Comparison of ENCODE assay signal across 9 mouse cellular contexts in the genomic region with DNA sequence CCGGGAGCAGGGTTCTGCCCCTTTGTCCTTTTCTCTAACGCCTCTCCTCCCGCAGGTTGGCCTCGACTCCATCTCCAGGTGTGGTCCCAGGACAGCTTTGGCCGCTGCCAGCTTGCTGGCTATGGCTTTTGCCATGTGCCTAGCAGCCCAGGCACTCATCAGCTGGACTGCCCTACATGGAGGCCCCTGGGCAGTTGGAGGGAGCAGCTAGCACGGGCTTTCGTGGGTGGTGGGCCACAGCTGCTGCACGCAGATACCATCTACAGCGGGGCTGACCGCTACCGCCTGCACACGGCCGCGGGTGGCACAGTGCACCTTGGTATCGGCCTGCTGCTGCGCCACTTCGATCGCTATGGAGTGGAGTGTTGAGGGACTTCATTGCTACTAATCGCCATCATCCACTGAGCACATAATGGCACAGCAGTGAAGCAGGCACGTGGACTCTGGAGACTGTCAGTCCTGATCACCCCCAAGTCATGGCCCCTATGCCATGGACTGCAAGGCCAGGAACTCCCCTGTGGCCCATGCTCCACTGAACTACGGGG. TPM values are rescaled to one million over a fixed set of nuclear protein-coding genes. Genes with fewer than 3 reads are reported as not detected.
DNase-seq lines count a peak whose midpoint lies in the region; ATAC-seq lines count a peak whose summit lies in the region.
"Had no signal": no experiment of that assay in that cellular context is flagged by ENCODE, and none has a peak within 500 bp of the region (broad histone marks: within the 10 kb centered on the region; RNA-seq: fewer than 3 reads in every experiment).

No protein-coding gene starts in this region.

- H3K9ac ChIP-seq in lung, embryonic 16.5 days (ENCODE audit: low read length): peak overlapping the region; percentile 90; the same call in 1 of the 2 replicates
- no peak overlapping the region for H3K9ac ChIP-seq in embryonic facial prominence, embryonic 11.5 days (replicated peaks; ENCODE audit: low read length)
- H3K9ac ChIP-seq in hindbrain, embryonic 12.5 days: no peak overlapping the region
- H3K9ac ChIP-seq in forebrain, embryonic 14.5 days (ENCODE audit: low read length): no peak overlapping the region

- ATAC-seq in lung, embryonic 16.5 days (ENCODE audit: low read depth): no peak
- ATAC-seq in embryonic facial prominence, embryonic 11.5 days (replicated peaks; ENCODE audit: insufficient number of reproducible peaks, low FRiP score, low TSS enrichment, low read depth): no peak
- no peak for ATAC-seq in hindbrain, embryonic 12.5 days (ENCODE audit: low FRiP score)
- ATAC-seq in forebrain, embryonic 14.5 days: no peak

- peaks cover 5% of the 10 kb centered on the region for H3K27me3 ChIP-seq in lung, embryonic 16.5 days (ENCODE audit: control insufficient read depth, insufficient read depth, low read depth, low read length)
- H3K27me3 ChIP-seq in embryonic facial prominence, embryonic 11.5 days (ENCODE audit: control insufficient read depth, insufficient read depth, low read length): peaks cover 33% of the 10 kb centered on the region
- H3K27me3 ChIP-seq in hindbrain, embryonic 12.5 days: peaks cover 63% of the 10 kb centered on the region
- H3K27me3 ChIP-seq in forebrain, embryonic 14.5 days (replicated peaks; ENCODE audit: control insufficient read depth, insufficient read depth, low read length): peaks cover 52% of the 10 kb centered on the region

- H3K9me3 ChIP-seq in lung, embryonic 16.5 days (ENCODE audit: control insufficient read depth, low read length): no peaks in the 10 kb centered on the region
- H3K9me3 ChIP-seq in embryonic facial prominence, embryonic 11.5 days (replicated peaks; ENCODE audit: control insufficient read depth, low read length): no peaks in the 10 kb centered on the region
- H3K9me3 ChIP-seq in hindbrain, embryonic 12.5 days (replicated peaks): no peaks in the 10 kb centered on the region
- H3K9me3 ChIP-seq in forebrain, embryonic 14.5 days (replicated peaks; ENCODE audit: control insufficient read depth, low read length): no peaks in the 10 kb centered on the region

- no peaks in the 10 kb centered on the region for H3K36me3 ChIP-seq in lung, embryonic 16.5 days (ENCODE audit: control insufficient read depth, insufficient read depth, low read length)
- no peaks in the 10 kb centered on the region for H3K36me3 ChIP-seq in embryonic facial prominence, embryonic 11.5 days (replicated peaks; ENCODE audit: control insufficient read depth, insufficient read depth, low read depth, low read length)
- H3K36me3 ChIP-seq in hindbrain, embryonic 12.5 days: no peaks in the 10 kb centered on the region
- no peaks in the 10 kb centered on the region for H3K36me3 ChIP-seq in macrophage (ENCODE audit: inconsistent target)
- 0 out of 2 replicates have a peak, but pooled peaks cover 3% of the 10 kb centered on the region for H3K36me3 ChIP-seq in forebrain, embryonic 14.5 days (ENCODE audit: control insufficient read depth, insufficient read depth, low read length)

- peak overlapping the region; percentile 81 for H3K4me3 ChIP-seq in lung, embryonic 16.5 days (ENCODE audit: low read length)
- H3K4me3 ChIP-seq in embryonic facial prominence, embryonic 11.5 days (ENCODE audit: low read depth, low read length): no peak overlapping the region
- H3K4me3 ChIP-seq in hindbrain, embryonic 12.5 days: 0 out of 2 replicates have a peak overlapping the region, but pooled peaks have one; percentile 41
- no peak overlapping the region; the same call in 1 of the 2 replicates for H3K4me3 ChIP-seq in macrophage (ENCODE audit: inconsistent target)
- H3K4me3 ChIP-seq in forebrain, embryonic 14.5 days (ENCODE audit: low read depth, low read length): no peak overlapping the region

- H3K27ac ChIP-seq in lung, embryonic 16.5 days (ENCODE audit: low read length): peak overlapping the region; percentile 91; the same call in 1 of the 2 replicates
- no peak overlapping the region for H3K27ac ChIP-seq in embryonic facial prominence, embryonic 11.5 days (replicated peaks; ENCODE audit: low read depth, low read length)
- no peak overlapping the region for H3K27ac ChIP-seq in hindbrain, embryonic 12.5 days
- peak overlapping the region; percentile 13; the same call in 1 of the 2 replicates for H3K27ac ChIP-seq in macrophage
- no peak overlapping the region for H3K27ac ChIP-seq in forebrain, embryonic 14.5 days (ENCODE audit: low read depth, low read length)

- H3K4me2 ChIP-seq in lung, embryonic 16.5 days (ENCODE audit: low read depth, low read length): peak overlapping the region; percentile 95
- peak overlapping the region; percentile 5 for H3K4me2 ChIP-seq in embryonic facial prominence, embryonic 11.5 days (ENCODE audit: low read depth, low read length)
- H3K4me2 ChIP-seq in hindbrain, embryonic 12.5 days (replicated peaks): peak overlapping the region; percentile 55
- H3K4me2 ChIP-seq in forebrain, embryonic 14.5 days (ENCODE audit: low read length): no peak overlapping the region

- peaks cover 62% of the 10 kb centered on the region for H3K79me2 ChIP-seq in macrophage (ENCODE audit: inconsistent target)

- WGBS in lung, embryonic 16.5 days: 67% methylated on average over 21 of the region's 21 CpGs
- 65% methylated on average over 21 of the region's 21 CpGs for WGBS in embryonic facial prominence, embryonic 11.5 days
- 63% methylated on average over 21 of the region's 21 CpGs for WGBS in hindbrain, embryonic 12.5 days
- WGBS in macrophage (ENCODE audit: missing documents): 83% methylated on average over 21 of the region's 21 CpGs
- 70% methylated on average over 21 of the region's 21 CpGs for WGBS in forebrain, embryonic 14.5 days

- no peak for DNase-seq in lung, postnatal 25 days (ENCODE audit: low spot score)
- no peak for DNase-seq in embryonic facial prominence, embryonic 11.5 days (ENCODE audit: low spot score)
- DNase-seq in layer of hippocampus, postnatal 25 days (ENCODE audit: extremely low spot score in 1 of 2, low spot score in 1 of 2): no peak
- no peak for DNase-seq in forebrain, embryonic 14.5 days (ENCODE audit: low spot score)
- no peak for DNase-seq in cerebellum, postnatal 4 days (ENCODE audit: low spot score in 2 of 2)

- H3K4me1 ChIP-seq in lung, embryonic 16.5 days (replicated peaks; ENCODE audit: control insufficient read depth, insufficient read depth, low read length): peaks cover 26% of the 10 kb centered on the region
- H3K4me1 ChIP-seq in embryonic facial prominence, embryonic 11.5 days (ENCODE audit: control insufficient read depth, insufficient read depth, low read length): peaks cover 10% of the 10 kb centered on the region
- peaks cover 42% of the 10 kb centered on the region for H3K4me1 ChIP-seq in hindbrain, embryonic 12.5 days
- H3K4me1 ChIP-seq in forebrain, embryonic 14.5 days (ENCODE audit: control insufficient read depth, insufficient read depth, low read length): peaks cover 20% of the 10 kb centered on the region

RNA-seq across cellular contexts. Expression of gene Tgfb1, which starts 0.8 kb away (rescaled TPM):
- 3.1 and 3.4 TPM in 2 replicates for polyA plus RNA-seq in lung, embryonic 16.5 days (2015; fragmentation: Nextera tagmentation; extraction: Ambion mirVana)
- polyA plus RNA-seq in embryonic facial prominence, embryonic 11.5 days (2014; fragmentation: Nextera tagmentation; extraction: Ambion mirVana): 1.1 and 1.5 TPM in 2 replicates
- polyA plus RNA-seq in hindbrain, embryonic 12.5 days (2016; fragmentation: Nextera tagmentation; extraction: Ambion mirVana): 1.6 and 1.8 TPM in 2 replicates
- 100 to 1,000 TPM; 119 to 524 (median 241) TPM for total RNA-seq in macrophage (2018; cell fraction: chromatin; rRNA removed)
- total RNA-seq in macrophage (2018; cell fraction: cytosol; rRNA removed): 100 to 1,000 TPM; 316 to 653 (median 465) TPM
- total RNA-seq in macrophage (2018; cell fraction: nucleus; rRNA removed): 100 to 1,000 TPM; 187 to 584 (median 334) TPM
- 329 to 471 TPM (median 343 TPM) in 3 replicates for polyA plus RNA-seq in macrophage (2018)
- 1 to 10 TPM; 7.0 to 8.6 TPM for total RNA-seq in layer of hippocampus, postnatal 25 days (2021)
- polyA plus RNA-seq in forebrain, embryonic 14.5 days (2014; fragmentation: Nextera tagmentation; extraction: Ambion mirVana): 0.61 and 0.83 TPM in 2 replicates

RNA-seq across cellular contexts. Expression of gene B9d2, which starts 5.4 kb away (rescaled TPM):
- 33.1 and 35.8 TPM in 2 replicates for polyA plus RNA-seq in lung, embryonic 16.5 days (2015; fragmentation: Nextera tagmentation; extraction: Ambion mirVana)
- polyA plus RNA-seq in embryonic facial prominence, embryonic 11.5 days (2014; fragmentation: Nextera tagmentation; extraction: Ambion mirVana): 29.4 and 29.7 TPM in 2 replicates
- 25.9 and 30.8 TPM in 2 replicates for polyA plus RNA-seq in hindbrain, embryonic 12.5 days (2016; fragmentation: Nextera tagmentation; extraction: Ambion mirVana)
- 10 to 100 TPM in 19 of 26 experiments, 1 to 10 TPM in 7; 5.0 to 21.3 (median 11.6) TPM for total RNA-seq in macrophage (2018; cell fraction: chromatin; rRNA removed)
- total RNA-seq in macrophage (2018; cell fraction: cytosol; rRNA removed): 10 to 100 TPM in 25 of 26 experiments, 1 to 10 TPM in 1; 9.7 to 17.8 (median 14.2) TPM
- total RNA-seq in macrophage (2018; cell fraction: nucleus; rRNA removed): 10 to 100 TPM in 15 of 26 experiments, 1 to 10 TPM in 11; 4.5 to 20.0 (median 11.0) TPM
- polyA plus RNA-seq in macrophage (2018): 6.8 to 17.7 TPM (median 9.7 TPM) in 3 replicates
- 10 to 100 TPM; 25.2 to 25.7 TPM for total RNA-seq in layer of hippocampus, postnatal 25 days (2021)
- polyA plus RNA-seq in forebrain, embryonic 14.5 days (2014; fragmentation: Nextera tagmentation; extraction: Ambion mirVana): 44.3 and 57.6 TPM in 2 replicates

RNA-seq across cellular contexts. Expression of gene Tmem91, which starts 11.0 kb away (rescaled TPM):
- polyA plus RNA-seq in lung, embryonic 16.5 days (2015; fragmentation: Nextera tagmentation; extraction: Ambion mirVana): 3.6 and 3.9 TPM in 2 replicates
- polyA plus RNA-seq in embryonic facial prominence, embryonic 11.5 days (2014; fragmentation: Nextera tagmentation; extraction: Ambion mirVana): 0.70 and 1.0 TPM in 2 replicates
- 3.5 and 4.6 TPM in 2 replicates for polyA plus RNA-seq in hindbrain, embryonic 12.5 days (2016; fragmentation: Nextera tagmentation; extraction: Ambion mirVana)
- total RNA-seq in macrophage (2018; cell fraction: chromatin; rRNA removed): 1 to 10 TPM in 21 of 26 experiments, under 1 TPM in 3, not detected in 2; 0.51 to 5.9 (median 2.9) TPM
- total RNA-seq in macrophage (2018; cell fraction: cytosol; rRNA removed): 1 to 10 TPM in 10 of 26 experiments, under 1 TPM in 14, not detected in 2; 0.19 to 2.0 (median 0.92) TPM
- total RNA-seq in macrophage (2018; cell fraction: nucleus; rRNA removed): 1 to 10 TPM in 18 of 26 experiments, under 1 TPM in 6, not detected in 2; 0.56 to 3.5 (median 1.9) TPM
- polyA plus RNA-seq in macrophage (2018): 0.25 to 0.59 TPM (median 0.32 TPM) in 3 replicates
- 10 to 100 TPM; 12.7 to 16.5 TPM for total RNA-seq in layer of hippocampus, postnatal 25 days (2021)
- polyA plus RNA-seq in forebrain, embryonic 14.5 days (2014; fragmentation: Nextera tagmentation; extraction: Ambion mirVana): 11.1 and 16.4 TPM in 2 replicates
- total RNA-seq: liver, adult 2 months had no signal
- polyA plus RNA-seq: liver, adult 2 months had no signal

RNA-seq across cellular contexts. Expression of gene Exosc5, which starts 27.0 kb away (rescaled TPM):
- 70.6 and 71.2 TPM in 2 replicates for polyA plus RNA-seq in lung, embryonic 16.5 days (2015; fragmentation: Nextera tagmentation; extraction: Ambion mirVana)
- 63.1 and 69.5 TPM in 2 replicates for polyA plus RNA-seq in embryonic facial prominence, embryonic 11.5 days (2014; fragmentation: Nextera tagmentation; extraction: Ambion mirVana)
- 46.8 and 50.0 TPM in 2 replicates for polyA plus RNA-seq in hindbrain, embryonic 12.5 days (2016; fragmentation: Nextera tagmentation; extraction: Ambion mirVana)
- 10 to 100 TPM in 16 of 26 experiments, 1 to 10 TPM in 9, under 1 TPM in 1; 0.49 to 33.8 (median 13.9) TPM for total RNA-seq in macrophage (2018; cell fraction: chromatin; rRNA removed)
- total RNA-seq in macrophage (2018; cell fraction: cytosol; rRNA removed): 10 to 100 TPM; 16.3 to 28.0 (median 22.7) TPM
- 10 to 100 TPM in 19 of 26 experiments, 1 to 10 TPM in 7; 3.7 to 49.0 (median 13.1) TPM for total RNA-seq in macrophage (2018; cell fraction: nucleus; rRNA removed)
- 8.2 to 37.9 TPM (median 20.7 TPM) in 3 replicates for polyA plus RNA-seq in macrophage (2018)
- total RNA-seq in layer of hippocampus, postnatal 25 days (2021): 10 to 100 TPM; 26.4 to 30.5 TPM
- polyA plus RNA-seq in forebrain, embryonic 14.5 days (2014; fragmentation: Nextera tagmentation; extraction: Ambion mirVana): 49.4 and 53.9 TPM in 2 replicates

RNA-seq across cellular contexts. Expression of gene Bckdha, which starts 27.2 kb away (rescaled TPM):
- polyA plus RNA-seq in lung, embryonic 16.5 days (2015; fragmentation: Nextera tagmentation; extraction: Ambion mirVana): 64.6 and 67.6 TPM in 2 replicates
- 45.1 and 55.4 TPM in 2 replicates for polyA plus RNA-seq in embryonic facial prominence, embryonic 11.5 days (2014; fragmentation: Nextera tagmentation; extraction: Ambion mirVana)
- 44.6 and 45.4 TPM in 2 replicates for polyA plus RNA-seq in hindbrain, embryonic 12.5 days (2016; fragmentation: Nextera tagmentation; extraction: Ambion mirVana)
- total RNA-seq in macrophage (2018; cell fraction: chromatin; rRNA removed): 10 to 100 TPM in 4 of 26 experiments, 1 to 10 TPM in 22; 1.3 to 12.7 (median 6.6) TPM
- 10 to 100 TPM; 16.5 to 35.3 (median 21.6) TPM for total RNA-seq in macrophage (2018; cell fraction: cytosol; rRNA removed)
- 10 to 100 TPM in 9 of 26 experiments, 1 to 10 TPM in 17; 3.0 to 14.6 (median 8.6) TPM for total RNA-seq in macrophage (2018; cell fraction: nucleus; rRNA removed)
- polyA plus RNA-seq in macrophage (2018): 16.8 to 34.2 TPM (median 16.9 TPM) in 3 replicates
- 10 to 100 TPM; 40.1 to 45.5 TPM for total RNA-seq in layer of hippocampus, postnatal 25 days (2021)
- 65.1 and 69.7 TPM in 2 replicates for polyA plus RNA-seq in forebrain, embryonic 14.5 days (2014; fragmentation: Nextera tagmentation; extraction: Ambion mirVana)

Comparison
In these comparisons a context has a peak if more than half of its experiments do, and no peak if none do; other contexts are left out.
1. H3K27ac ChIP-seq: peak in lung, embryonic 16.5 days (single experiment) and macrophage (single experiment); none in embryonic facial prominence, embryonic 11.5 days (single experiment), hindbrain, embryonic 12.5 days (single experiment) and forebrain, embryonic 14.5 days (single experiment).
2. H3K4me3 ChIP-seq: peak in lung, embryonic 16.5 days (single experiment) and hindbrain, embryonic 12.5 days (single experiment); none in embryonic facial prominence, embryonic 11.5 days (single experiment), macrophage (single experiment) and forebrain, embryonic 14.5 days (single experiment).
3. RNA of gene Tgfb1, which starts 0.8 kb away (polyA plus RNA-seq): 329 to 471 TPM in macrophage; 3.1 to 3.4 TPM in lung, embryonic 16.5 days, 1.6 to 1.8 TPM in hindbrain, embryonic 12.5 days, 1.1 to 1.5 TPM in embryonic facial prominence, embryonic 11.5 days and 0.61 to 0.83 TPM in forebrain, embryonic 14.5 days; every median in the first group is over 10 times any median in the second.